Mouse (Mus musculus) cerebellum, adult 9-11 months (tissue): ENCODE measurements around the gene Olfr358.
A peak's percentile ranks its signal among the peaks of the same experiment; 100 is the strongest.

Experiments used
- DNase-seq: peaks from one replicate; pipeline ENCODE4 v3.0.0; 2022

Olfr358 gene

DNA sequence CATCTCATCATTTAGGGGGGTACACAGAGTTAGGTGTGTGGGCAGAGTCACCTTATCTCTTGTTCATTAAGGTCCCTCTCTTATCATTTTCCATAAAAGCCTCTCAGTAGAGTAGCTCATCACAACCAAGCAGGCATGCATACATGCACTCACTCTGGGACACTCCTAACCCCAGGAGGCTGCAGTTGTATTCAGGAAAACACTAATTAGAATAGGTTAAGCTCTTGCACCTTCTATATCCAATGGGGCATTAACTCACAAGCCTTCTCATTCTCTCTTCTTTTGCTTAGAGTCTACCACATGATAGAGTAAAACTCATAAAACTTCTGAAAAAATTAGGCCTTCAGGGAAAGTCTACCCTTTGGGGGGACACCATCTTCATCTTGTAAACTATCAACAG is at the start of gene Olfr358:
TSS of gene Olfr358 (minus strand) at position 101 of the 400 bp plus-strand sequence.
- DNase-seq = no peak

DNA sequence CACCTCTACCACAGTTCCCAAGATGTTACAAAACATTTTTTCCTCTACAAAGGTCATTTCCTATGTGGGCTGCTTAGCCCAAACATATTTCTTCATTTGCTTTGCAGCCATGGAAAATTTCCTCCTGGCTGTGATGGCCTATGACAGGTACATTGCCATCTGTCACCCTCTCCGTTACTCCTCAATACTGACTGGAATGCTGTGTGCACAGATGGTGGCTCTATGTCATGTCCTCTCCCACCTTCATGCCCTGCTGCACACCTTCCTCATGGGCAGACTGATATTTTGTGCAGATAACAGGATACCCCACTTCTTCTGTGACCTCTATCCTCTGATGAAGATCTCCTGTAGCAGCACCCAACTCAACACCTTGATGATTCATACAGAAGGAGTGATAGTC is 12.1 kb downstream of the Olfr358 start:
- peak; percentile 42 for DNase-seq

DNA sequence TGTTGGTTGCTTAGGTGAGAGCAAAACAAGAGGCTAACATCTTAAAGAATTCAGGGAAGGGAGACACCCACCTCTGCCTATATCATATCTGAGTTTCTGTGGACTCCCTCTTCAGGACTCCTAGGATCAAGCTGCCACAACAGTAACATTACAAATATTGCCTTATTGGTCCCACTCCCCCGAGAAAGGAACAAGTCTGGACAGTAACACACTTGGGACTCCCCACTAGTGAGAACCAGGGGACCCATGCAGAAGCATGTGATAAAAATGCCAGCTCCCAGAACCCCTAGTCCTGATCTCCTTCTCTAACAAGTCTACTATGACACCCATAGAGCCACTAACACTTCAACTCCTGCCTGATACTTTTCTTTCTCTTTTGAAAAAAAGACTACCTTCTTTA is 15.6 kb downstream of the Olfr358 start, which contains the start of gene Olfr357:
TSS of gene Olfr357 (plus strand) at position 301 of the 400 bp plus-strand sequence.
- DNase-seq = no peak
